Mouse (Mus musculus) cortical plate, adult 2 months (tissue): Measurements from ENCODE around the gene Lsamp.

Experiments
- CTCF ChIP-seq: fragments of 200-500 bp; IDR thresholded peaks from 2 replicates; pipeline ENCODE4 v1.5.1; 2011; ENCODE audit warnings: mild to moderate bottlenecking, control low read depth, low read length; ENCODE audit not compliant: insufficient read depth; ENCODE audit errors: extremely low read depth
- POLR2A ChIP-seq: fragments of 200-500 bp; IDR thresholded peaks from 2 replicates; pipeline ENCODE4 v1.6.1; 2011; ENCODE audit warnings: mild to moderate bottlenecking, low read length, control low read depth; ENCODE audit not compliant: insufficient read depth; ENCODE audit errors: extremely low read depth

DNA sequence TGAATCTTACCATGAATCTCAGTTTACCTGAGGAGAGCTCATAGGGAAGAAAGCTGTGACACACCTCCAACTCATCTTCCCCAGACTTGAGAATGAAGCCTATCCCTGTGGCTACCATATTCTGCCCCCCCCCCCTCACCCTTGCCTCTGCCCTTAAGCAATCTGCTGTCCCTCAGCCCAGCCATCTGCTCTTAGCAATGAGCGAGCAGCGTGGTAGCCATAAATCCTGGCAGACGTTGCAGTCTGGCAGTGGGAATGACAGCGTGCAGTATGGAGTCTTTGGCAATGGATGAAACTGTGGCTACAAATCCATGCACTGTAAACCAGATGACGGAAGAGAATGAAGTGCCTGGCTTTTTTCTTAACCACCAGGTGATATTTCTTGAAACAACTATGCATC lies 244.5 kb downstream of the Lsamp start:
- TF ChIP-seq CTCF = no peak
- TF ChIP-seq POLR2A = no peak
